Mouse (Mus musculus) thymus, adult 2 months (tissue): ENCODE data around the gene Usp24.

ENCODE experiments used
- CTCF ChIP-seq: fragments of 200-500 bp; IDR thresholded peaks from 2 replicates; pipeline ENCODE4 v1.5.1; 2012; ENCODE audit warnings: mild to moderate bottlenecking, control low read depth, low read length, moderate library complexity, borderline replicate concordance; ENCODE audit not compliant: control insufficient read depth, poor library complexity, insufficient read depth; ENCODE audit errors: extremely low read depth
- POLR2A ChIP-seq: fragments of 200-500 bp; IDR thresholded peaks from 2 replicates; pipeline ENCODE4 v1.6.1; 2012; ENCODE audit warnings: mild to moderate bottlenecking, low read length, control low read depth, moderate library complexity; ENCODE audit not compliant: control insufficient read depth, poor library complexity, insufficient read depth; ENCODE audit errors: extremely low read depth

DNA sequence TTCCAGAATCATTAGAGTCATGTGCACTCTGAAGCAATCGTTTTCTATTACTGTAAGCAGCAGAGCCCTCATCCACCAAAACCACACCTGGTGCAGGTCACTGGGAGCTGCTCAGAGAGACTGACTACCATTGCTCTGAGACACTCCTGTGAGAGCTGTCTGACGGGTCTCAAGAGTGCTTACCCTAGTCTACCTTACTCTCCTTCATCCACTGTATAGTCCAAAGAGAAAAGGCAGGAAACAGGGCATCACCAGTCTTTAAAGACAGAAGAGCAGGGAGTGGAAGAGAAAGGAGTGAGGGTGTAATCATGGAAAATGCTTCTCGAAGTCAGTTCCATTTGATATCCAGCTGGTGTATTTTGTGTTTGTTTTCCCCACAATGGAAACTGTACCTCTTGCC, 103.2 kb downstream of the Usp24 start:
- TF ChIP-seq CTCF (no peak), POLR2A (no peak)
